11 mouse cellular contexts compared by ENCODE assay signal in genomic region chr7:133477933-133478332, GRCm38 (mm10).
DNase-seq lines count a peak whose midpoint lies in the region; ATAC-seq lines count a peak whose summit lies in the region.
"Had no signal": no experiment of that assay in that cellular context is flagged by ENCODE, and none has a peak within 500 bp of the region (broad histone marks: within the 10 kb centered on the region; RNA-seq: fewer than 3 reads in every experiment).

No protein-coding gene starts in this region.

- H3K9me3 ChIP-seq in midbrain, embryonic 14.5 days (ENCODE audit: control insufficient read depth, low read length) = no peaks in the 10 kb centered on the region
- H3K9me3 ChIP-seq: heart, embryonic 13.5 days had no signal

- no peaks in the 10 kb centered on the region for H3K36me3 ChIP-seq in midbrain, embryonic 14.5 days (ENCODE audit: control insufficient read depth, insufficient read depth, low read length)
- H3K36me3 ChIP-seq: heart, embryonic 13.5 days had no signal

- intact Hi-C loops in left cerebral cortex, postnatal 4 days (cut with DNase I) = no loop called here

- H3K4me3 ChIP-seq in midbrain, embryonic 14.5 days (replicated peaks; ENCODE audit: low read depth, low read length) = no peak overlapping the region
- H3K4me3 ChIP-seq: heart, embryonic 13.5 days had no signal

- peak; percentile 18 for DNase-seq in adrenal gland, postnatal 14 days
- DNase-seq in adrenal gland, postnatal 10 days = no peak
- DNase-seq in left cerebral cortex, postnatal 4 days = peak; percentile 27
- DNase-seq in left cerebral cortex, adult 8-10 months (ENCODE audit: low spot score in 2 of 2) = no peak
- DNase-seq in R1 (ENCODE audit: low read depth, low spot score) = peak; percentile 81
- DNase-seq in midbrain, embryonic 14.5 days = no peak
- no peak for DNase-seq in adrenal gland, adult 8-10 months
- DNase-seq: adrenal gland, adult 2 months had no signal

- no peak overlapping the region for H3K27ac ChIP-seq in midbrain, embryonic 14.5 days (replicated peaks; ENCODE audit: low read depth, low read length)
- H3K27ac ChIP-seq: heart, embryonic 13.5 days had no signal

- no peaks in the 10 kb centered on the region for H3K4me1 ChIP-seq in midbrain, embryonic 14.5 days (ENCODE audit: control insufficient read depth, insufficient read depth, low read length)

- ATAC-seq in megakaryocyte progenitor cell, adult 5-6 weeks (replicated peaks; ENCODE audit: poor library complexity) = 0 out of 2 replicates have a peak, but pooled peaks have one; percentile 37
- no peak for ATAC-seq in midbrain, embryonic 14.5 days (ENCODE audit: low FRiP score, low TSS enrichment)
- ATAC-seq: inflammation-experienced regulatory T-cells, adult 6 months had no signal

- WGBS in midbrain, embryonic 14.5 days = 81% methylated on average over 5 of the region's 5 CpGs

- H3K9ac ChIP-seq in midbrain, embryonic 14.5 days (replicated peaks; ENCODE audit: low read length) = no peak overlapping the region
- H3K9ac ChIP-seq: heart, embryonic 13.5 days had no signal

- H3K4me2 ChIP-seq in midbrain, embryonic 14.5 days (ENCODE audit: low read length) = no peak overlapping the region
- H3K4me2 ChIP-seq: heart, embryonic 13.5 days had no signal

- H3K27me3 ChIP-seq in midbrain, embryonic 14.5 days (ENCODE audit: control insufficient read depth, insufficient read depth, low read length) = no peaks in the 10 kb centered on the region
- H3K27me3 ChIP-seq: heart, embryonic 13.5 days had no signal

Comparison
In these comparisons a context has a peak if more than half of its experiments do, and no peak if none do; other contexts are left out.
1. DNase-seq: peak in adrenal gland, postnatal 14 days (single experiment), left cerebral cortex, postnatal 4 days (single experiment) and R1 (single experiment); none in adrenal gland, postnatal 10 days (single experiment), left cerebral cortex, adult 8-10 months (0 of 2), midbrain, embryonic 14.5 days (single experiment) and adrenal gland, adult 8-10 months (single experiment).